Mouse (Mus musculus) erythroblast, adult 5-6 weeks (primary cell): Measurements from ENCODE around the gene Sgpp1. TPM values are rescaled to one million over a fixed set of nuclear protein-coding genes. Genes with fewer than 3 reads are reported as not detected.
A peak's percentile ranks its signal among the peaks of the same experiment; 100 is the strongest.
"Not testable (repeated sequence)": the region's sequence is repeated elsewhere in the genome, so short reads cannot be mapped to it uniquely, and the experiment has no call there.

Experiments
- ATAC-seq: replicated peaks from 2 replicates; pipeline ENCODE4 v1.8.0; 2016; ENCODE audit warnings: moderate number of reproducible peaks, mild to moderate bottlenecking, moderate TSS enrichment, inconsistent platforms; ENCODE audit not compliant: poor library complexity, low FRiP score, severe bottlenecking
- total RNA-seq, 2 experiments: library from RNA; stranded (forward) in 1 of 2; stranded (reverse) in 1 of 2; fragments of 150-400 nt in 1 of 2; fragments of 200-764, 138-1000 nt in 1 of 2; gene quantifications; 2 replicates each; pipeline versions ENCODE4 v1.2.3 to v1.2.4; 2015 to 2017; ENCODE audit warnings: low replicate concordance in 2 of 2

Sgpp1 gene
- total RNA-seq, 2 experiments from 2014 or later = 31.6 to 44.0 TPM

- ATAC-seq = no peak
These were observed 34.1 kb downstream of the Sgpp1 start for GRCm38 (mm10) chr12:75701173-75702083.

GRCm38 (mm10) chr12:75698692-75699091 lies 36.8 kb downstream of the Sgpp1 start:
- no peak for ATAC-seq

GRCm38 (mm10) chr12:75695845-75696244 lies 39.7 kb downstream of the Sgpp1 start:
- not testable (repeated sequence) for ATAC-seq

GRCm38 (mm10) chr12:75689003-75689402 lies 46.5 kb downstream of the Sgpp1 start:
- ATAC-seq = no peak

GRCm38 (mm10) chr12:75687314-75687713 lies 48.2 kb downstream of the Sgpp1 start:
- ATAC-seq = no peak

- ATAC-seq = not testable (repeated sequence)
These were observed 51.5 kb downstream of the Sgpp1 start for GRCm38 (mm10) chr12:75684026-75684425.

GRCm38 (mm10) chr12:75683598-75683997 lies 51.9 kb downstream of the Sgpp1 start:
- no peak for ATAC-seq

GRCm38 (mm10) chr12:75682842-75683241 lies 52.7 kb downstream of the Sgpp1 start:
- no peak for ATAC-seq

GRCm38 (mm10) chr12:75681101-75681500 lies 54.4 kb downstream of the Sgpp1 start:
- ATAC-seq = no peak

- no peak for ATAC-seq
These were observed 57.1 kb downstream of the Sgpp1 start for GRCm38 (mm10) chr12:75678393-75678792.

- ATAC-seq = no peak
These were observed 62.9 kb downstream of the Sgpp1 start for GRCm38 (mm10) chr12:75672630-75673029.

GRCm38 (mm10) chr12:75671759-75672315 lies 63.7 kb downstream of the Sgpp1 start:
- ATAC-seq = no peak

- no peak for ATAC-seq
These were observed 64.9 kb downstream of the Sgpp1 start for GRCm38 (mm10) chr12:75670611-75671010.

GRCm38 (mm10) chr12:75669258-75670106 lies 66.0 kb downstream of the Sgpp1 start, which contains the start of gene Wdr89:
TSS of gene Wdr89 (minus strand) at chr12:75669537.
- peak; percentile 96 for ATAC-seq

- ATAC-seq = peak; percentile 19
These were observed 66.6 kb downstream of the Sgpp1 start for GRCm38 (mm10) chr12:75668916-75669257.

GRCm38 (mm10) chr12:75668221-75668620 lies 67.3 kb downstream of the Sgpp1 start:
- no peak for ATAC-seq

GRCm38 (mm10) chr12:75666939-75667338 lies 68.6 kb downstream of the Sgpp1 start:
- no peak for ATAC-seq

- ATAC-seq = no peak
These were observed 71.1 kb downstream of the Sgpp1 start for GRCm38 (mm10) chr12:75664516-75664810.
